Mouse (Mus musculus) right cerebral cortex, postnatal 36 days (tissue): ENCODE data around the gene Mak.
A peak's percentile ranks its signal among the peaks of the same experiment; 100 is the strongest.

ENCODE experiments used
- DNase-seq, 2 experiments: peaks; one replicate each; pipeline ENCODE4 v3.0.0; 2022; ENCODE audit warnings: low spot score in 2 of 2, mixed read lengths in 1 of 2

Mak gene

GRCm38 (mm10) chr13:41079421-41079780 lies at the start of gene Mak:
TSS of gene Mak (minus strand) at chr13:41079706.
- DNase-seq, result peak; percentile 58 to 62

GRCm38 (mm10) chr13:41129061-41129460 lies 49.6 kb upstream of the Mak start:
- peak; percentile 36 to 54 for DNase-seq

GRCm38 (mm10) chr13:41128326-41128725 lies 48.8 kb upstream of the Mak start:
- no peak for DNase-seq

- DNase-seq, result no peak
Observed at GRCm38 (mm10) chr13:41123666-41124225, 44.2 kb upstream of the Mak start.

DNA sequence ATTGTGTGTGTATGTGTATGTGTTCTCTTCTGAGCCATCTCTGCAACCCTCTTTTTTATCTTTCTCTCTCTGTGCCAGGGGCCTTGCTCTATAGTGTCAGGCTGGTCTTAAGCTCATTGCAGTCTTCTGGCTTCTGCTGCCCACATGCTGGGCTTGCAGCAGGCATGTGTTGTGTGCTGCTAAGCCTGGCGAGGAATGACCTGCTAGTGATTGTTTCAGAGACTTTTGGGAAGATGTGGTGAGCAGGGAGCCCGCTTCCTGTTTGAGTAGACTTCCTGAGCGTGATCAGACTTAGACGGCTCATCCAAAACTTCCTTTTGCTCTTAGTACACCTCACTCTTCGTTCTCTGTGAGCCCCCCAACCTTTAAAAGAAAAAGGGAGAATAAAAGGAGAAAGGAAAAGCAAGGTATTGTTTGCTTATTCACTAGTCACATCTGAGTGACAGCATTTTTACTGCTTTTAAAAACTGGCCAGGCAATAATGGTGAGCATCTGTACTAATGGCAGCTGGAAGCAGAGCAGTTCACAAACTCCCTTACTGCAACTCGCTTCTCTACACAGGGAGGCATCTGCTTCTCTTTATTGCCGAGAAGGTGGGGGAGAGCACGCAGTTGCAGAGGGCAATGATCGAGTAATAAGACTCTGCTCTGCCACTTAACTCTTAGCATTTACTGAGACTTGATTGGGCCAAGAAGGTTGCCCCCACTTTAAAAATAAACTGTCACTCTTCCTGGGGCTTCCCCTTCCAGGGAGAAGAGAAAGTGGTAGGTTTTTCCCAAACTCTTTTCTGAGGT lies 39.8 kb upstream of the Mak start:
- DNase-seq, result no peak

DNA sequence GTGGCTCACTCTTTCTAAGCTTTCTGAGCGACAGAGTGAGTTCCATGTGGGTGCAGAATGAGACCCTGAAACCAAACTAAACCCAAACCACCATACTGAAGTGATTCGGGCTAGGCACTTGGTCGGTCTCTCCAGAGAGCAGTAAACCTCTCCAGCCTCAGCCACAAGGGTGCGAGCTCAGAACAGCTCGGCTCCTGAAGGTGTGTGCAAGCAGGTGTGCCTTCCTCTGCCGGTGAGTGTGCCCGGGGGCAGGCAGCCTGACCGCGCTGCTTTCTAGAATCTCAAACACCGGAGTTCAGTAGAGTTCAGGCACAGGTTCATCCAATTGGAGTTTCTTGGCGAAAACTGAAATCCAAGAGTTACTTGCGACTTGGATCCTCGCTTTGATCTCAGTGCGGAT lies 34.4 kb upstream of the Mak start, which contains the start of gene Sycp2l:
TSS of gene Sycp2l (plus strand) at position 368 of the 400 bp plus-strand sequence.
- no peak for DNase-seq

GRCm38 (mm10) chr13:41110935-41111334 lies 31.4 kb upstream of the Mak start, which contains the start of gene Gcm2:
TSS of gene Gcm2 (minus strand) at chr13:41111035.
- DNase-seq, result no peak

DNA sequence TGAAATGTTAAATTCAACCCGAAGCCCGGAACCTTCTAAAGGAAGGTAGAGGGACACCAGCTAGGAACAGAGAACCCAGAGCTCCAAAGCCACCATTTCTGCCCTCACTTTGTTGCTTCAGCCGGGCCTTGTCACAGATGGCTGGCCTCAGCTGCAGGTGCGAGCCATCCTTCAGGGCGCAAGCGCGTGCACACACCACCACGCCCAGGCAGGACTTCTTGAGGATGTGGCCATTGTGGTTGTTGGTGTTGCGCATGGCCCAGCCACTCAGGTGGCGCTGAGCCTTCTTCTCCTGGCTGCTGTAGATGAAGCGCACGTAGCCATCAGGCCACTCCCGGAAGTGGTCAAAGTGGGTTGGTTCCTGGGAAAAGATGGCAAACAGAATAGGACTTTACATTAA lies 26.0 kb upstream of the Mak start:
- DNase-seq, result no peak

DNA sequence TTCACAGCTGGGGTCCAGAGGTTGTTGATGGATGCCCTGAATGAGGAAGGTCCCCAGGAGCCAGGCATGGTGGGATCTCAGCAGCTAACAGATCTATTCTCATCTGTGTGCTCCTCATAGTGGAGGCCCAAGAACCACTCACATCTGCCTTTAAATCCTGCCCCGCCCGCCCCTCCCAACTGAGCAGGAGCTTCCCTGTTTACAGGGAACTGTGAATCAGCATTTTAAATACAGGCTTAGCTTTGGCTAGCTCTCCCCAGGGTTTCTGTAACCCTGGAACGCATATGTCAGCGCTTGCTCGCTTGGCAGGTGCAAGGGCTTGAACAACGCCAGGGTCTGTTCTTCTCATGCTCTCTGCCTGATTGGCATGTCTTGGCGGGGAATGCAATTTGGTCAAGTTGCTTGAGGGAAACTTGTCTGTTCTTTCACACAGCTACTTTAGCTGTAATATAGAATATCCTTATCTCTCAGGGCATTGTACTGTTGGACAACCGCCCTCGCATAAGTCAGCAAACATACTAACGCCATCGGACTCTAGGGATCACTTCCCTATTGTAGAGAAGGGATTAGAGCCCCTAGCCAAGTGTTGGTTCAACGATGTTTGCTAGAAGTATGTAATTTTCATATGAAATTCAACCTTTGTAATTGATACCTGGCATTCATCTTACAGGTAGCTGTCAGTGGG lies 24.5 kb upstream of the Mak start:
- DNase-seq, result no peak

DNA sequence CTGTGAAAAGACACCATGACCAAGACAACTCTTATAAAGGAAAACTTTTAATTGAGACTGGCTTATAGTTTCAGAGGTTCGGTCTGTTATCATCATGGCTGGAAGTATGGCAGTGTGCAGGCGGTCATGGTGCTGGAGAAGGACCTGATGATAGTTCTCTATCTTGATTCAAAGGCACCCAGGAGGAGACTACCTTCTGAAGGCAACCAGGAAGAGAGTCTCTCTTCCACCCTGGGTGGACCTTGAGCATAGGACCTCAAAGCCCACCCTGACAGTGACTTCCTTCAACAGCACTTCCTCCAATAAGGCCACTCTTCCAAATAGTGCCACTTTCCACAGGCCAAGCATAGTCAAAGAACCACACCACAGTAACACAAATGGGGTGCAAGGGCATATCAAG lies 20.5 kb upstream of the Mak start:
- DNase-seq, result no peak

- DNase-seq, result no peak
Observed at GRCm38 (mm10) chr13:41098325-41098724, 18.8 kb upstream of the Mak start.

- DNase-seq, result no peak
Observed at GRCm38 (mm10) chr13:41097324-41098058, 18.0 kb upstream of the Mak start.

DNA sequence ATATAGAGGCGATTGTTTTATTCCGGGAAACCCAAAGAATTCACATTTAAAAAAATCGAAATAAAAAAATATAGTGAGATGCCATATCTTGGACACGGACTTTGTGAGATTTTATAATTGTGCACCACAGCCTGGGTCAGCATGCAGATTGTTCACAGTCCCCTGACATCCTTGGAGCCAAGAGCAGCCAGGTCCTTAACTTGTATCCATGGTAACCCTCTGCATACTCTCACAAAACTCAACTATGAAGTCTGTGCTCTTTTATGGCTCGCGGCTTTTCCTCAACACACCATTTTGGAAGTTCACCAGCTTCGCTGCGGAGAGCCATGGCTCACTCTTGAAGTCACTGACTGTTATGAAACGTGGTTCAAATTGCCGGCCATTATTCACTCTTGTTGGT lies 14.7 kb upstream of the Mak start:
- no peak for DNase-seq

DNA sequence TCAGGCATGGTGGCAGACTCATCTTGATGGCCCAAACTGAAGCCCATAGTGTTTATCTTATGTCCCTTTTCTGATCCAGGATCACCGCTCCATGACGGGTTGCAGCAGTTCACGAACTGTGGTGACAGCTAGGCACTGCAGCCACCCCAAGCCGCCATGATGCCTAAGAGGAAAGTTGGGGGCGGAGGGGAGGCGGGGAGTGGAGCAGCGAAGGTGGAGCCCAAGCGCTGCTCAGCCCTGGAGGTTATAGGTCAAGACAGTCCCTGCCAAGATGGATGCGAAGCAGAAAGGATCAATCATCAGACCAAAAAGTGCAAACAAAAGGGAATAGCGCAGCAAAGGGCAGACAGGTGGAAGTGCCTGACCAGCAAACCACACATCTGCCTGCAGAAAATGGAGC lies 11.8 kb upstream of the Mak start:
- no peak for DNase-seq

DNA sequence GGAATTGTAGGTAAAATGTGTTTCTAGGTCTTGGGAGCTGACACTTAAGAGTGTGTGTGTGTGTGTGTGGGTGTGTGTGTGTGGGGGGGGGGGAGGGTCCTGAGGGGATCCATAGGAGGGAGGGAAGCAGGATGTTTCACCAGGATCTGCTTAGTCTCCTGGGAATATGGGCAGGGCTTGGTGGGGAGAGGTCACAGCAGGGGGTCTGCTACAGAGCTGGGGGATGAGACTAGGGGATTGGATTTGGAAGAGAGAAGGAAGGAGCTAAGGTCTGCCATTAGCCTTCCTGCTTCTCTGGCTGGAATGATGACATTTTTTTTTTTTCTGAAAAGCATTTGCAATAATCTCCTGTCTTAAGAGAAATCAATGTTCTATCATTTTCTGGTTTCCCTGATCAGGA lies 9.2 kb upstream of the Mak start:
- DNase-seq, result no peak

- no peak for DNase-seq
Observed at GRCm38 (mm10) chr13:41085140-41085539, 5.6 kb upstream of the Mak start.

GRCm38 (mm10) chr13:41084521-41084920 lies 5.0 kb upstream of the Mak start:
- DNase-seq, result no peak

DNA sequence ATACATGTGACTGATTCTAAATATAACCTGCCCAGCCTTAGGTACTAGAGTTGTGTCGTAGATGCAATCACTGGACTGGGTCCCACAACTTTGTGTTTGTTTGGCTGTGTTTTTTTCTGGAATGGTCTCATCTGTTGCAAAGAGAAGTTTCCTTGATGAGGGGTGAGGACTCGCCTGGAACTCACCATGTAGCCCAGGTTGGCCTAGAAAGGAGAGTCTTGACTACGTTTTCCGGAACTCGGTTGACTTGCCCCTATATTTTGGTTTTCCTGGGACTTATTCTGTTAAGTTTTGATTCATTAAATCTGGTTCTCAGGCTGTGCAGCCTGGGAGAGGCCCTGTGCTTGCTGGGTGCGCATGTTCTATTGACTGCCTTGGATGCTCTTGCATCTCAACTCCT lies 1.2 kb upstream of the Mak start:
- no peak for DNase-seq

- no peak for DNase-seq
Observed at GRCm38 (mm10) chr13:41079859-41080258, 353 bp upstream of the Mak start.

- no peak for DNase-seq
Observed at GRCm38 (mm10) chr13:41078690-41079420, 651 bp downstream of the Mak start.

DNA sequence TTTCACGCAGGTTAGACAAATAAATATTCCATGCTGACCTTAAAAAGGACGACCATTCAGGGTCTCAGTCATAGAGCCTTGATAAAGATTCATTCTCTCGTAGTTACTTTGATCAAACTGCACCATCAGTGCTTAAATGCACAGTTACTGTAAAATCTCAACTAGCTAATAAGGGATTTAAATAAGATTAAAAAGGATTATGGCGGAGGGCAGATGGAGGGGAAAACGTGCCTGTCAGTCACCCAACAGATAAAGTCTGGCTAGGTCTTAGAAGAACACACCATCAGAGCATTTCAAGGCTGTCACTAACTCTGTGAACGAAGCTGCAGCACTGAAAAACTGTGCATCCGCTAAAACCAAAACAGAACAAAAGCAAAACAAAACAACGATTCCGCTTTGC lies 1.6 kb downstream of the Mak start:
- DNase-seq, result no peak

DNA sequence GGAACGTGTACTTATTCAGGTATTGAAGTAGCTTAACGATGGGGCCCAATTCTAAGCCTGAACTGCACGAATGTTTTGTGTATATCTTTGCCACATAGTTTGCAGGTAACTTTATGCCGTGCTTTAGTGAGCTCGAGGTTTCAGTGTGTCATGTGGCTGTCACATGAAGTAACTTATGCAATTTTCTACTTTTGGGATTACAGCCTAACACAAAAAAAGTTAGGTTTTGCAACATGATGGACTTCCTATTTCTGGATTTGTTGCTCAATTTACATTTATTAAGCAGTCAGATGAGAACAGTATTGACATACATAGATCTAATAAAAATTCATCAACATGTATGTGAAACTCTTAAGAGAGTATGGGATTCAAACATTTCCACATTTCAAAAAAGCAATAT lies 5.7 kb downstream of the Mak start:
- no peak for DNase-seq
